Comparison of ENCODE assay signal across 7 mouse cellular contexts in the genomic region with DNA sequence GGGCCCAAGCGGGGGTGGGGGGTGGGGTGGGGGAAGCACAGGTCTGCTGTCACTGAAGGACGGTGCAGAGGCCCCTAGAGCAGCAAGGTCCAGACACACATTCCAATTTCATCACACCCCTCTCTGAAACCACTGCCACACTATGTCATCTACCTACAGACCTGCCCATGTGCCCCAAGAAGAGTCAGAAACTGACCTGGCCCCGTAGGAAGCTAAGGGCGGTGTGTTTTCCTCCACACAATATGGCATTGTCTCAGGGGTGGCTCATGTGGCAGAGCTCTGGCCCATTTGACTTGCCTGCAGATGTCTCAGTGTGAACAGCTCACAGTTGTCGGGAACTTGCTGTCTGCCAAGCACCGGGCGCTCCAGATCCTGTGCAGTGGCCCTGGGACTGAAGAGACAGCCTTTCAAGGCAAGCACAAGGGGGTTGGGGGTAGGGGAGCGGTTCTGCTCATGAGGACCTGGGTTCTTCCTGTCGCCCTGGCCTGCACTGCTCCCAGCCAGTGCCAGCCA. TPM values are rescaled to one million over a fixed set of nuclear protein-coding genes. Genes with fewer than 3 reads are reported as not detected.
DNase-seq lines count a peak whose midpoint lies in the region; ATAC-seq and TF ChIP-seq lines count a peak whose summit lies in the region.

No protein-coding gene starts in this region.

- 29% methylated on average over 9 of the region's 9 CpGs for WGBS in lung, embryonic 14.5 days
- 27% methylated on average over 9 of the region's 9 CpGs for WGBS in lung, adult 2 months
- 34% methylated on average over 9 of the region's 9 CpGs for WGBS in kidney, embryonic 15.5 days
- WGBS in liver, embryonic 15.5 days (ENCODE audit: insufficient replicate concordance): 48% methylated on average over 9 of the region's 9 CpGs

- no peak for DNase-seq in lung, embryonic 14.5 days
- no peak for DNase-seq in lung, adult 2 months
- DNase-seq in adrenal gland, postnatal 10 days: peak; percentile 67
- peak; percentile 80 for DNase-seq in gastrocnemius, adult 2 months

- no peaks in the 10 kb centered on the region for H3K9me3 ChIP-seq in lung, embryonic 14.5 days (ENCODE audit: low read depth, low read length)
- no peaks in the 10 kb centered on the region for H3K9me3 ChIP-seq in kidney, embryonic 15.5 days (replicated peaks)
- H3K9me3 ChIP-seq in liver, embryonic 15.5 days (replicated peaks): no peaks in the 10 kb centered on the region

- peak; percentile 32 for ATAC-seq in lung, embryonic 14.5 days (ENCODE audit: insufficient read depth)
- 0 out of 2 replicates have a peak, but pooled peaks have one; percentile 18 for ATAC-seq in kidney, embryonic 15.5 days (replicated peaks; ENCODE audit: low FRiP score)
- no peak; the same call in 1 of the 2 replicates for ATAC-seq in liver, embryonic 15.5 days (ENCODE audit: insufficient read depth)
- ATAC-seq in megakaryocyte, adult 5-6 weeks (ENCODE audit: poor library complexity, severe bottlenecking): no peak

- H3K27ac ChIP-seq in lung, embryonic 14.5 days (ENCODE audit: low read depth): peak overlapping the region; percentile 80; the same call in 1 of the 2 replicates
- H3K27ac ChIP-seq in gastrocnemius, adult 2 months: peak overlapping the region; percentile 91
- peak overlapping the region; percentile 7; the same call in 1 of the 2 replicates for H3K27ac ChIP-seq in kidney, embryonic 15.5 days
- peak overlapping the region; percentile 61 for H3K27ac ChIP-seq in liver, embryonic 15.5 days (replicated peaks)

- H3K27me3 ChIP-seq in lung, embryonic 14.5 days (ENCODE audit: insufficient read depth, low read length): no peaks in the 10 kb centered on the region
- H3K27me3 ChIP-seq in kidney, embryonic 15.5 days: no peaks in the 10 kb centered on the region
- H3K27me3 ChIP-seq in liver, embryonic 15.5 days: no peaks in the 10 kb centered on the region

- H3K9ac ChIP-seq in lung, embryonic 14.5 days: no peak overlapping the region
- H3K9ac ChIP-seq in kidney, embryonic 15.5 days: 0 out of 2 replicates have a peak overlapping the region, but pooled peaks have one; percentile 19
- no peak overlapping the region for H3K9ac ChIP-seq in liver, embryonic 15.5 days

- peak overlapping the region; percentile 16; the same call in 1 of the 2 replicates for H3K4me2 ChIP-seq in lung, embryonic 14.5 days
- no peak overlapping the region for H3K4me2 ChIP-seq in kidney, embryonic 15.5 days
- no peak overlapping the region for H3K4me2 ChIP-seq in liver, embryonic 15.5 days

- H3K36me3 ChIP-seq in lung, embryonic 14.5 days (ENCODE audit: insufficient read depth): peaks cover 13% of the 10 kb centered on the region
- H3K36me3 ChIP-seq in kidney, embryonic 15.5 days: peaks cover 14% of the 10 kb centered on the region
- H3K36me3 ChIP-seq in liver, embryonic 15.5 days (replicated peaks): peaks cover 8% of the 10 kb centered on the region

- TF ChIP-seq CTCF in lung, embryonic 14.5 days (IDR thresholded peaks at IDR 0.05; ENCODE audit: low read depth): no peak
- no peak for TF ChIP-seq CTCF in lung, adult 2 months (IDR thresholded peaks at IDR 0.05; ENCODE audit: insufficient read depth, low read length)
- no peak for TF ChIP-seq CTCF in gastrocnemius, adult 2 months (IDR thresholded peaks at IDR 0.05)

- no peak for TF ChIP-seq POLR2A in lung, adult 2 months (IDR thresholded peaks at IDR 0.05; ENCODE audit: borderline replicate concordance, extremely low read depth, low read depth, low read length)

- peaks cover 21% of the 10 kb centered on the region for H3K4me1 ChIP-seq in lung, embryonic 14.5 days (ENCODE audit: insufficient read depth)
- peaks cover 34% of the 10 kb centered on the region for H3K4me1 ChIP-seq in lung, adult 2 months (ENCODE audit: control insufficient read depth, insufficient read depth, low read length)
- peaks cover 33% of the 10 kb centered on the region for H3K4me1 ChIP-seq in kidney, embryonic 15.5 days
- H3K4me1 ChIP-seq in liver, embryonic 15.5 days (replicated peaks): peaks cover 39% of the 10 kb centered on the region

- H3K4me3 ChIP-seq in lung, embryonic 14.5 days (ENCODE audit: low read depth, low read length): no peak overlapping the region
- no peak overlapping the region for H3K4me3 ChIP-seq in lung, adult 2 months (replicated peaks; ENCODE audit: extremely low read depth, low read depth, low read length)
- peak overlapping the region; percentile 71 for H3K4me3 ChIP-seq in gastrocnemius, adult 2 months
- H3K4me3 ChIP-seq in kidney, embryonic 15.5 days (replicated peaks): no peak overlapping the region
- no peak overlapping the region for H3K4me3 ChIP-seq in liver, embryonic 15.5 days (replicated peaks)

- intact Hi-C loops in gastrocnemius, adult 2 months (cut with DNase I): no loop called here

RNA-seq across cellular contexts. Expression of a gene that starts 18.5 kb away (rescaled TPM):
- polyA plus RNA-seq in lung, embryonic 14.5 days (2014; fragmentation: Nextera tagmentation; extraction: Ambion mirVana): 41.5 and 48.3 TPM in 2 replicates
- polyA plus RNA-seq in lung, adult 2 months (2012; rRNA removed): 53.7 and 85.0 TPM in 2 replicates
- 100 to 1,000 TPM in 1 of 2 experiments, 10 to 100 TPM in 1; 32.3 to 159 TPM for total RNA-seq in adrenal gland, postnatal 10 days (2021)
- 10 to 100 TPM; 20.7 to 50.5 TPM for total RNA-seq in gastrocnemius, adult 2 months (2021)
- 29.3 and 34.2 TPM in 2 replicates for polyA plus RNA-seq in kidney, embryonic 15.5 days (2015; fragmentation: Nextera tagmentation; extraction: Ambion mirVana)
- 40.1 and 41.3 TPM in 2 replicates for polyA plus RNA-seq in liver, embryonic 15.5 days (2015; fragmentation: Nextera tagmentation; extraction: Ambion mirVana)
- 1.8 and 3.7 TPM in 2 replicates for total RNA-seq in megakaryocyte, adult 5-6 weeks (2015)
- 2.3 and 3.4 TPM in 2 replicates for total RNA-seq in megakaryocyte, adult 5-6 weeks (2017)

RNA-seq across cellular contexts. Expression of a gene that starts 42.0 kb away (rescaled TPM):
- 477 and 500 TPM in 2 replicates for polyA plus RNA-seq in lung, embryonic 14.5 days (2014; fragmentation: Nextera tagmentation; extraction: Ambion mirVana)
- 80.9 and 112 TPM in 2 replicates for polyA plus RNA-seq in lung, adult 2 months (2012; rRNA removed)
- total RNA-seq in adrenal gland, postnatal 10 days (2021): 100 to 1,000 TPM; 242 to 261 TPM
- 100 to 1,000 TPM; 579 to 815 TPM for total RNA-seq in gastrocnemius, adult 2 months (2021)
- polyA plus RNA-seq in kidney, embryonic 15.5 days (2015; fragmentation: Nextera tagmentation; extraction: Ambion mirVana): 391 and 393 TPM in 2 replicates
- 198 and 203 TPM in 2 replicates for polyA plus RNA-seq in liver, embryonic 15.5 days (2015; fragmentation: Nextera tagmentation; extraction: Ambion mirVana)
- total RNA-seq in megakaryocyte, adult 5-6 weeks (2015): 118 and 123 TPM in 2 replicates
- total RNA-seq in megakaryocyte, adult 5-6 weeks (2017): 153 and 156 TPM in 2 replicates

RNA-seq across cellular contexts. Expression of a gene that starts 42.2 kb away (rescaled TPM):
- 0.12 TPM in 1 of 2 replicates, not detected in the other for polyA plus RNA-seq in lung, embryonic 14.5 days (2014; fragmentation: Nextera tagmentation; extraction: Ambion mirVana)
- 0.54 and 1.0 TPM in 2 replicates for polyA plus RNA-seq in lung, adult 2 months (2012; rRNA removed)
- under 1 TPM; 0.57 to 0.73 TPM for total RNA-seq in adrenal gland, postnatal 10 days (2021)
- under 1 TPM in 1 of 2 experiments, not detected in 1; 0.20 TPM for total RNA-seq in gastrocnemius, adult 2 months (2021)
- polyA plus RNA-seq in kidney, embryonic 15.5 days (2015; fragmentation: Nextera tagmentation; extraction: Ambion mirVana): 0.32 and 0.40 TPM in 2 replicates
- polyA plus RNA-seq in liver, embryonic 15.5 days (2015; fragmentation: Nextera tagmentation; extraction: Ambion mirVana): 0.13 and 0.23 TPM in 2 replicates
- total RNA-seq in megakaryocyte, adult 5-6 weeks (2015): 0.11 and 2.2 TPM in 2 replicates
- total RNA-seq in megakaryocyte, adult 5-6 weeks (2017): 0.26 and 0.81 TPM in 2 replicates

Comparison
In these comparisons a context has a peak if more than half of its experiments do, and no peak if none do; other contexts are left out.
1. ATAC-seq: peak in lung, embryonic 14.5 days (single experiment) and kidney, embryonic 15.5 days (single experiment); none in liver, embryonic 15.5 days (single experiment) and megakaryocyte, adult 5-6 weeks (single experiment).
2. DNase-seq: peak in adrenal gland, postnatal 10 days (single experiment) and gastrocnemius, adult 2 months (single experiment); none in lung, embryonic 14.5 days (single experiment) and lung, adult 2 months (single experiment).
3. H3K27ac ChIP-seq: peak in every context shown above with its lines; median percentile 91 in gastrocnemius, adult 2 months; 80 in lung, embryonic 14.5 days; 61 in liver, embryonic 15.5 days; 7 in kidney, embryonic 15.5 days.